Mouse (Mus musculus) cerebellum, adult 2 months (tissue): Measurements from ENCODE around the gene F2. TPM values are rescaled to one million over a fixed set of nuclear protein-coding genes. Genes with fewer than 3 reads are reported as not detected.
A peak's percentile ranks its signal among the peaks of the same experiment; 100 is the strongest.

Experiments used
- DNase-seq, 2 experiments: peaks; one replicate each; pipeline ENCODE4 v3.0.0; 2021
- H3K27ac ChIP-seq: fragments of 200-500 bp; 2 replicates; pipeline ENCODE4 v1.5.1; 2012; ENCODE audit warnings: low read length, control low read depth, inconsistent platforms; ENCODE audit not compliant: insufficient read depth
- H3K27me3 ChIP-seq: fragments of 200-500 bp; 2 replicates; pipeline ENCODE4 v1.6.1; 2012; ENCODE audit warnings: inconsistent platforms, mild to moderate bottlenecking, low read length, moderate library complexity; ENCODE audit not compliant: control insufficient read depth, insufficient read depth
- H3K4me1 ChIP-seq: fragments of 200-500 bp; 2 replicates; pipeline ENCODE4 v1.6.1; 2011; ENCODE audit warnings: low read length; ENCODE audit not compliant: control insufficient read depth, insufficient read depth
- H3K4me3 ChIP-seq: fragments of 200-500 bp; replicated peaks from 2 replicates; pipeline ENCODE3; 2011; ENCODE audit warnings: mild to moderate bottlenecking, low read depth, low read length, control low read depth; ENCODE audit not compliant: insufficient read depth
- CTCF ChIP-seq: fragments of 200-500 bp; IDR thresholded peaks from 2 replicates; pipeline ENCODE4 v1.5.1; 2011; ENCODE audit warnings: low read depth, mild to moderate bottlenecking, control low read depth, low read length, moderate library complexity, borderline replicate concordance; ENCODE audit not compliant: insufficient read depth
- POLR2A ChIP-seq: fragments of 200-500 bp; IDR thresholded peaks from 2 replicates; pipeline ENCODE4 v1.6.1; 2011; ENCODE audit warnings: low read length, control low read depth, borderline replicate concordance; ENCODE audit not compliant: insufficient read depth
- WGBS: fragments of 180-500 bp; shearing (Covaris S2); methylation state at CpG from one replicate; pipeline ENCODE4 v1.1.7; 2018; 5-methylcytosine and 5-hydroxymethylcytosine counted together
- polyA plus RNA-seq: library from polyadenylated mRNA; depleted of rRNA; stranded (reverse); fragments of >200 nt; gene quantifications from 2 replicates; pipeline ENCODE4 v1.2.3, GENCODE M21; 2012; rRNA removed

F2 gene
- polyA plus RNA-seq, 1 experiment: 0.28 TPM

- Histone ChIP-seq H3K4me1 (no peaks in the 10 kb centered on the region), H3K27me3 (no peaks in the 10 kb centered on the region), H3K27ac (no peak overlapping the region), H3K4me3 (no peak overlapping the region)
- no peak for DNase-seq
- no peak for TF ChIP-seq POLR2A
- no peak for TF ChIP-seq CTCF
- WGBS: 93% methylated on average over 4 of the region's 4 CpGs
These were observed 33.8 kb downstream of the F2 start for GRCm38 (mm10) chr2:91602389-91602788.

- no peak for DNase-seq
- H3K4me3 ChIP-seq: no peak overlapping the region
- no peaks in the 10 kb centered on the region for H3K4me1 ChIP-seq
- TF ChIP-seq CTCF (no peak), POLR2A (no peak)
- 95% methylated on average over 4 of the region's 4 CpGs for WGBS
- H3K27ac ChIP-seq: no peak overlapping the region
- no peaks in the 10 kb centered on the region for H3K27me3 ChIP-seq
These were observed 35.7 kb downstream of the F2 start for GRCm38 (mm10) chr2:91600475-91600874.

- Histone ChIP-seq H3K27me3 (no peaks in the 10 kb centered on the region), H3K4me3 (no peak overlapping the region), H3K27ac (no peak overlapping the region), H3K4me1 (no peaks in the 10 kb centered on the region)
- WGBS: 95% methylated on average over 1 of the region's 1 CpGs
- TF ChIP-seq POLR2A (no peak), CTCF (no peak)
- no peak for DNase-seq
These were observed 50.0 kb downstream of the F2 start for GRCm38 (mm10) chr2:91586242-91586641.

GRCm38 (mm10) chr2:91580894-91581293 lies 55.3 kb downstream of the F2 start:
- H3K4me1 ChIP-seq: no peaks in the 10 kb centered on the region
- no peaks in the 10 kb centered on the region for H3K27me3 ChIP-seq
- no peak overlapping the region for H3K27ac ChIP-seq
- DNase-seq: peak in 1 of 2 experiments; percentile 32
- WGBS: 28% methylated on average over 1 of the region's 1 CpGs
- H3K4me3 ChIP-seq: peak overlapping the region; percentile 34
- TF ChIP-seq POLR2A (no peak), CTCF (no peak)

Other genes with a start within 250 kb of the F2 start
- 103 and 106 TPM in 2 replicates for gene 1110051M20Rik, start 191.7 kb downstream of the F2 start, polyA plus RNA-seq
- 5.5 and 5.9 TPM in 2 replicates for gene Lrp4, start 178.9 kb downstream of the F2 start, polyA plus RNA-seq
- gene Ckap5, start 109.7 kb downstream of the F2 start, polyA plus RNA-seq: 97.8 and 121 TPM in 2 replicates
- 14.4 and 15.6 TPM in 2 replicates for gene Zfp408, start 13.4 kb upstream of the F2 start, polyA plus RNA-seq
- 40.8 and 45.9 TPM in 2 replicates for gene Arhgap1, start 13.4 kb upstream of the F2 start, polyA plus RNA-seq
- gene Atg13, start 74.2 kb upstream of the F2 start, polyA plus RNA-seq: 126 and 129 TPM in 2 replicates
- gene Harbi1, start 74.4 kb upstream of the F2 start, polyA plus RNA-seq: 4.4 and 4.7 TPM in 2 replicates
- gene Ambra1, start 93.7 kb upstream of the F2 start, polyA plus RNA-seq: 37.9 and 38.9 TPM in 2 replicates